Mouse (Mus musculus) midbrain, embryonic 12.5 days (tissue): ENCODE measurements around the gene Ptprd. TPM values are rescaled to one million over a fixed set of nuclear protein-coding genes. Genes with fewer than 3 reads are reported as not detected.

ENCODE experiments used
- ATAC-seq: fragments of 200-750 bp; cut with Nextera tagmentation; 2 replicates; pipeline ENCODE4 v1.8.0; 2017; ENCODE audit warnings: low read depth, moderate TSS enrichment, moderate library complexity; ENCODE audit not compliant: low FRiP score
- H3K27ac ChIP-seq: fragments of 300-500 bp; sonication (generic); replicated peaks from 2 replicates; pipeline ENCODE4 v1.5.1; 2016; ENCODE audit warnings: mild to moderate bottlenecking
- H3K27me3 ChIP-seq: fragments of 300-500 bp; sonication (generic); 2 replicates; pipeline ENCODE4 v1.6.1; 2016; ENCODE audit warnings: mild to moderate bottlenecking
- H3K36me3 ChIP-seq: fragments of 300-500 bp; sonication (generic); 2 replicates; pipeline ENCODE4 v1.6.1; 2016
- H3K4me1 ChIP-seq: fragments of 300-500 bp; sonication (generic); 2 replicates; pipeline ENCODE4 v1.6.1; 2016
- H3K4me2 ChIP-seq: fragments of 300-500 bp; sonication (generic); replicated peaks from 2 replicates; pipeline ENCODE4 v1.6.1; 2016; ENCODE audit warnings: mild to moderate bottlenecking, moderate library complexity
- H3K4me3 ChIP-seq: fragments of 300-500 bp; sonication (generic); 2 replicates; pipeline ENCODE4 v1.5.1; 2016; ENCODE audit warnings: mild to moderate bottlenecking
- H3K9ac ChIP-seq: fragments of 300-500 bp; sonication (generic); replicated peaks from 2 replicates; pipeline ENCODE4 v1.6.1; 2016; ENCODE audit warnings: mild to moderate bottlenecking, moderate library complexity
- H3K9me3 ChIP-seq: fragments of 300-500 bp; sonication (generic); 2 replicates; pipeline ENCODE4 v1.6.1; 2016; ENCODE audit warnings: mild to moderate bottlenecking
- WGBS: fragments of 180-500 bp; shearing (Covaris S2); methylation state at CpG from one replicate; pipeline ENCODE4 v1.1.7; 2016; 5-methylcytosine and 5-hydroxymethylcytosine counted together
- polyA plus RNA-seq: library from polyadenylated mRNA; unstranded; fragments of >200 nt; fragmentation: Nextera tagmentation; extraction: Ambion mirVana; gene quantifications from 2 replicates; pipeline ENCODE4 v1.2.1, GENCODE M21; 2016

Gene Ptprd
- polyA plus RNA-seq, 1 experiment from 2014 or later: 37.5 TPM

DNA sequence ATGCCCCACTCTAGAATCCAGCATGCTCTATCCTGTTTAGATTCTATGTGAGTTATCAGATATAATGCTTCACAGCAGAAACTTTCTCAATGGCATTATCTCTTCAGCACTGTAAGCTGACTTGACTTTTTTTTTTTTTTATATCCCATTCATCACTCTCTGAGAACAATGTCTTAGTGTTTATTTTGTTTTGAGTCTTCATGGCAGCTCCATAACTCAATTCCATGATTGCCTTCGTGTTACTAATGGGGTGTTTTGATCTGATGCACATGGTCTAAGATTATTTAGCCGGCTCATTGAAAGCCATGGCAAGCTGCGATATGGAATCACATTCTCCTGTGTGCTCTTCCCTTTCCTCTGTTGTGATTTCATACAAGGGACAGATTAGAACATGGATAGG is 1555.0 kb downstream of the Ptprd start:
- Histone ChIP-seq H3K36me3 (no peaks in the 10 kb centered on the region), H3K27me3 (no peaks in the 10 kb centered on the region), H3K9ac (no peak overlapping the region), H3K9me3 (no peaks in the 10 kb centered on the region), H3K27ac (no peak overlapping the region), H3K4me3 (no peak overlapping the region), H3K4me2 (no peak overlapping the region), H3K4me1 (no peaks in the 10 kb centered on the region)
- ATAC-seq: no peak
- WGBS: 87% methylated on average over 3 of the region's 3 CpGs

- no peak overlapping the region for H3K27ac ChIP-seq
- no peak overlapping the region for H3K4me2 ChIP-seq
- no peak overlapping the region for H3K9ac ChIP-seq
- 98% methylated on average over 2 of the region's 2 CpGs for WGBS
- no peaks in the 10 kb centered on the region for H3K4me1 ChIP-seq
- no peak overlapping the region for H3K4me3 ChIP-seq
- H3K27me3 ChIP-seq: no peaks in the 10 kb centered on the region
- no peak for ATAC-seq
- H3K9me3 ChIP-seq: no peaks in the 10 kb centered on the region
- no peaks in the 10 kb centered on the region for H3K36me3 ChIP-seq
These were observed 1558.8 kb downstream of the Ptprd start for GRCm38 (mm10) chr4:76652971-76653370.

- Histone ChIP-seq H3K4me2 (no peak overlapping the region), H3K9ac (no peak overlapping the region), H3K4me3 (no peak overlapping the region), H3K4me1 (no peaks in the 10 kb centered on the region), H3K9me3 (no peaks in the 10 kb centered on the region), H3K27me3 (no peaks in the 10 kb centered on the region), H3K27ac (no peak overlapping the region), H3K36me3 (no peaks in the 10 kb centered on the region)
- WGBS: 82% methylated on average over 7 of the region's 7 CpGs
- ATAC-seq: no peak
These were observed 1590.0 kb downstream of the Ptprd start for GRCm38 (mm10) chr4:76621740-76622139.

DNA sequence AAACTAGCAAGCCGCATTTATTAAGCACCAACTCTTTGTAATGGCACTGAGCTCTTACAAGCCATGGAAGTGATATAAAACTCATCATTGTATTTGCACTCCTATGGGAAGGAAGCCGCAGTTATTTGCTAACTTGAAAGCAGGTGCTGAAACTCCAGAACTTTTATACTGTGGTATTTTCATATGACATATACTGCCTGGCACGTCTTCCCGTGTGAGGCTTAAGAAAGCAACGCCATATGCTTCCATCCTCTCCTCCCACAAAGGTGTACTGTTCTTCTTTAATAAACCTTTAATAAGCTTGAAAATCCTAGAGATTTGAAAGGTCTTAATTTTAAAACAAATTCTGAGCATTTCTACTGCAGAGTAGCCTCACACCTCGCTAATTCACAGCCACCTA is 1595.1 kb downstream of the Ptprd start:
- Histone ChIP-seq H3K27ac (no peak overlapping the region), H3K9me3 (no peaks in the 10 kb centered on the region), H3K4me2 (no peak overlapping the region), H3K27me3 (no peaks in the 10 kb centered on the region), H3K36me3 (no peaks in the 10 kb centered on the region), H3K9ac (no peak overlapping the region), H3K4me3 (no peak overlapping the region), H3K4me1 (no peaks in the 10 kb centered on the region)
- WGBS: 91% methylated on average over 6 of the region's 6 CpGs
- ATAC-seq: no peak

DNA sequence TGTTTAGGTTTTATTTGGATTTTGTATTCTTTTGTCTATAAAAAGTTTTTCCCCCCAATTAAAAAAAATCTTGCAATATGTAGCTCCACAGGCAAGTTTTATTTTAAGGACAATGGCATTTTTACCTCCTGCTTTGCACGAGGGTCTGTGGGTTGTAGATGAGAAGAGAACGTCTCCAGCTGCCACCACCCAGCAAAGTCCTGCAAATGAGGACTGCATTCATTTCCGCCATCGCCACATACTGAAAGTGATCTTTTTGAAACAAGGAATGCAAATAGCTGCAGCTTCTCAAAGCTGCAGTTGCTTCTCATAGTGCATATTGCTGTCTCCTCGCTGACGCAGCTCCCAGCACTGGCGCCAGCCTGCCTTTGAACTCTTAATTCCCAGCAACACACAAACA is 1603.5 kb downstream of the Ptprd start:
- Histone ChIP-seq H3K4me2 (no peak overlapping the region), H3K4me1 (no peaks in the 10 kb centered on the region), H3K27ac (no peak overlapping the region), H3K36me3 (no peaks in the 10 kb centered on the region), H3K4me3 (no peak overlapping the region), H3K27me3 (no peaks in the 10 kb centered on the region), H3K9ac (no peak overlapping the region), H3K9me3 (no peaks in the 10 kb centered on the region)
- WGBS: 44% methylated on average over 7 of the region's 7 CpGs
- ATAC-seq: no peak

DNA sequence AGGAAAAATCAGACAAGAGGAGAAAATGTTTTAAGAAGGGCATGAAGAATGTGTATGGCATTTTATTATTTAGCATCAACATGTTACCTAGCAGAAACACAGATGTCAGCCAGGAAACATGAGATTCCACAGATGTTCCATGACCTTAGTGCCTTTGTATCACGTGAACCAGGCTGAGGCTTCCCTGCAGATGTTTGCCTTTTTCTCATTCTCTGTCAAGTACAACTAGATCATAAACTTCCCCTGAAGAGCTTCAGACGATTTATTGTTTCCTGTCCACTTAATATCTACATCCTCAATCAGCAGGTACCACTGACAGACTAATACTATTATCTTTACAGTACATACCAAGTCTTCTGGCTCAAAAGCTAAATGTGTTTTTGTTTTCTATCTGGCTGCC is 1605.0 kb downstream of the Ptprd start:
- no peak overlapping the region for H3K27ac ChIP-seq
- no peak overlapping the region for H3K4me3 ChIP-seq
- no peak for ATAC-seq
- H3K4me1 ChIP-seq: no peaks in the 10 kb centered on the region
- no peak overlapping the region for H3K9ac ChIP-seq
- H3K27me3 ChIP-seq: no peaks in the 10 kb centered on the region
- H3K4me2 ChIP-seq: no peak overlapping the region
- H3K36me3 ChIP-seq: no peaks in the 10 kb centered on the region
- no peaks in the 10 kb centered on the region for H3K9me3 ChIP-seq
- WGBS: 78% methylated on average over 2 of the region's 2 CpGs

- Histone ChIP-seq H3K4me1 (no peaks in the 10 kb centered on the region), H3K9me3 (no peaks in the 10 kb centered on the region), H3K27ac (no peak overlapping the region), H3K27me3 (no peaks in the 10 kb centered on the region), H3K4me2 (no peak overlapping the region), H3K4me3 (no peak overlapping the region), H3K36me3 (no peaks in the 10 kb centered on the region), H3K9ac (no peak overlapping the region)
- WGBS: 96% methylated on average over 1 of the region's 1 CpGs
- no peak for ATAC-seq
These were observed 1621.0 kb downstream of the Ptprd start for GRCm38 (mm10) chr4:76590722-76591121.

GRCm38 (mm10) chr4:76583025-76583424 is 1628.7 kb downstream of the Ptprd start:
- Histone ChIP-seq H3K9ac (no peak overlapping the region), H3K4me2 (no peak overlapping the region), H3K27ac (no peak overlapping the region), H3K4me3 (no peak overlapping the region), H3K9me3 (no peaks in the 10 kb centered on the region), H3K36me3 (no peaks in the 10 kb centered on the region), H3K4me1 (no peaks in the 10 kb centered on the region), H3K27me3 (no peaks in the 10 kb centered on the region)
- 88% methylated on average over 3 of the region's 3 CpGs for WGBS
- no peak for ATAC-seq

- Histone ChIP-seq H3K4me2 (no peak overlapping the region), H3K9ac (no peak overlapping the region), H3K27me3 (no peaks in the 10 kb centered on the region), H3K9me3 (no peaks in the 10 kb centered on the region), H3K27ac (no peak overlapping the region), H3K36me3 (no peaks in the 10 kb centered on the region), H3K4me1 (no peaks in the 10 kb centered on the region), H3K4me3 (no peak overlapping the region)
- no peak for ATAC-seq
These were observed 1645.8 kb downstream of the Ptprd start for GRCm38 (mm10) chr4:76566006-76566405.

DNA sequence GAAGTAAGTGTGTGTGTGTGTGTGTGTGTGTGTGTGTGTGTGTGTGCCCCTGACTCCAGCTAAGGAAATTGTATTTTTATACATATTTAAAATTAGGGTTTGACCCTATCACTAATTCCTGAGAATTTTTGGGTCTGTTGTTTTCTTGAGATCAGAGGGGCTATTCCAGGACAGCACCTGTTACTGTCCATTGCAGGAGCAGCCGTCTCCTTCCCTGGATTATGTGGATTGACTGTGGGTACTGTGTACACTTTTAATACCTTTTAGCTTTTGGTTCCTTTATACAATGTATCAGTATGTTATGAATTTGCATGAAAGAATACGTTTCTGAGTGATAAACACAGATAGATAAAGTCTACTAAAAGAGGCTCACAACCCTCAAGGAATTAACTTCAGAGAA is 1670.0 kb downstream of the Ptprd start:
- no peaks in the 10 kb centered on the region for H3K9me3 ChIP-seq
- ATAC-seq: no peak
- H3K4me3 ChIP-seq: no peak overlapping the region
- no peaks in the 10 kb centered on the region for H3K36me3 ChIP-seq
- no peak overlapping the region for H3K27ac ChIP-seq
- no peak overlapping the region for H3K9ac ChIP-seq
- H3K27me3 ChIP-seq: no peaks in the 10 kb centered on the region
- H3K4me2 ChIP-seq: no peak overlapping the region
- H3K4me1 ChIP-seq: no peaks in the 10 kb centered on the region
- 72% methylated on average over 2 of the region's 2 CpGs for WGBS

GRCm38 (mm10) chr4:76532926-76533325 is 1678.8 kb downstream of the Ptprd start:
- no peak for ATAC-seq
- H3K9me3 ChIP-seq: no peaks in the 10 kb centered on the region
- H3K9ac ChIP-seq: no peak overlapping the region
- H3K4me1 ChIP-seq: no peaks in the 10 kb centered on the region
- 84% methylated on average over 1 of the region's 1 CpGs for WGBS
- H3K27me3 ChIP-seq: no peaks in the 10 kb centered on the region
- no peak overlapping the region for H3K4me2 ChIP-seq
- no peak overlapping the region for H3K4me3 ChIP-seq
- no peak overlapping the region for H3K27ac ChIP-seq
- no peaks in the 10 kb centered on the region for H3K36me3 ChIP-seq

DNA sequence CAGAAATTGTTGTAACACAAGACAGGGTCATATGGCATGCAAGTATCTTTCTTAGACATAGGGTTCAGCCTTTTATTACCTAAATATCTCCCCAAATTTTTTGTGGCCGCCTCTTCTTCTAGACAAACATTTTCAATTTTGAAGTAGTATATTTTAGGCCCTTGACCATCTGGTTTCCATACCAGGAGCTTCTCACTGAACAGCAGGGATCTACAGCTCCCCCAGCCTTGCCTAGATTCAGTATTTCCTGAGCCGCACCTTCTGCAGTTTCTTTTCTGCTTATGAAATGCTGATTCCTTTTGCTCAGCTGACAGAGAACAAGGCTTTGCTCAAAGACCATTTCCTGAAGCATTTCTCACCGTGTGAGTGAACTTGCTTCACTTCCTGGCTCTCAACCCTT is 1686.5 kb downstream of the Ptprd start:
- H3K4me3 ChIP-seq: no peak overlapping the region
- ATAC-seq: no peak
- no peak overlapping the region for H3K9ac ChIP-seq
- no peaks in the 10 kb centered on the region for H3K9me3 ChIP-seq
- H3K36me3 ChIP-seq: no peaks in the 10 kb centered on the region
- 82% methylated on average over 3 of the region's 3 CpGs for WGBS
- H3K4me2 ChIP-seq: no peak overlapping the region
- H3K27ac ChIP-seq: no peak overlapping the region
- H3K27me3 ChIP-seq: no peaks in the 10 kb centered on the region
- no peaks in the 10 kb centered on the region for H3K4me1 ChIP-seq

DNA sequence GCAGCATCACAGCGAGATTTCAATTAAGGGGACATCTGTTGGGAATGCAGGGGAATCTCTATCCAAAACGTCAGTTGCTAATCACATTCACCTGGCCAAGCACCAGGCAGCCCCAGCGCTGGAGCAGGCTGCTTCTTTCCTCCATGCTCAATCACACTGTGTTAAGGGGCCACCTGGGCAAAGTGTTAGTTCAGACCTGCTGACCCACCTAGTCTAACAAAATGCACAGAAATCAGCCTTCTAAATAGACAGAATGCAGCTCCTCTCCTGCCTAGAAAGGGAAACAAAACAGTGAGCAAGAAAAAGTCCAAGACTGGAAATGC is 1708.5 kb downstream of the Ptprd start:
- Histone ChIP-seq H3K4me3 (no peak overlapping the region), H3K27me3 (no peaks in the 10 kb centered on the region), H3K4me2 (no peak overlapping the region), H3K4me1 (no peaks in the 10 kb centered on the region), H3K27ac (no peak overlapping the region), H3K36me3 (no peaks in the 10 kb centered on the region), H3K9me3 (no peaks in the 10 kb centered on the region), H3K9ac (no peak overlapping the region)
- ATAC-seq: no peak
- 38% methylated on average over 3 of the region's 3 CpGs for WGBS
